Mouse (Mus musculus) C2C12 (cell line): ENCODE results near the gene Alpk3. TPM values are rescaled to one million over a fixed set of nuclear protein-coding genes. Genes with fewer than 3 reads are reported as not detected.

Experiments
- H3K27me3 ChIP-seq: one replicate; pipeline ENCODE4 v1.6.1; 2011; ENCODE audit not compliant: control insufficient read depth, insufficient read depth, insufficient read length
- H3K36me3 ChIP-seq: one replicate; pipeline ENCODE4 v1.6.1; 2011; ENCODE audit not compliant: control insufficient read depth, insufficient read depth
- H3K4me3 ChIP-seq: one replicate; pipeline ENCODE4 v1.5.1; 2011; ENCODE audit warnings: mild to moderate bottlenecking, control low read depth; ENCODE audit not compliant: poor library complexity, insufficient read depth, severe bottlenecking
- H3K79me2 ChIP-seq: one replicate; pipeline ENCODE4 v1.6.1; 2011; ENCODE audit not compliant: control insufficient read depth, insufficient read depth
- H3K79me3 ChIP-seq: one replicate; pipeline ENCODE4 v1.6.1; 2011; ENCODE audit warnings: low read depth, control low read depth
- H3ac ChIP-seq: one replicate; pipeline ENCODE3; 2011; ENCODE audit warnings: low read depth; ENCODE audit not compliant: control insufficient read depth, insufficient read length
- CEBPB ChIP-seq: IDR thresholded peaks from one replicate; pipeline ENCODE4 v1.6.1; 2011; ENCODE audit warnings: low read depth, mild to moderate bottlenecking, control low read depth, moderate library complexity
- CTCF ChIP-seq: IDR thresholded peaks from one replicate; pipeline ENCODE4 v1.5.1; 2011; ENCODE audit not compliant: control insufficient read depth, insufficient read depth, insufficient read length
- FOSL1 ChIP-seq: IDR thresholded peaks from one replicate; pipeline ENCODE4 v1.8.0; 2011; ENCODE audit warnings: mild to moderate bottlenecking, low read length; ENCODE audit not compliant: poor library complexity, insufficient read depth, severe bottlenecking
- MAX ChIP-seq: IDR thresholded peaks from one replicate; pipeline ENCODE4 v1.6.1; 2011; ENCODE audit warnings: mild to moderate bottlenecking, control low read depth
- MYOD1 ChIP-seq: IDR thresholded peaks from one replicate; pipeline ENCODE4 v1.6.1; 2011; ENCODE audit warnings: low read depth; ENCODE audit not compliant: control insufficient read depth, insufficient read length
- MYOG ChIP-seq: IDR thresholded peaks from one replicate; pipeline ENCODE4 v1.6.1; 2011; ENCODE audit not compliant: control insufficient read depth, insufficient read length; ENCODE audit errors: extremely low read depth
- USF1 ChIP-seq: IDR thresholded peaks from one replicate; pipeline ENCODE4 v1.6.1; 2011; ENCODE audit warnings: low read depth, mild to moderate bottlenecking, control low read depth, moderate library complexity
- polyA plus RNA-seq: library from polyadenylated mRNA; unstranded; fragments of >200 nt; fragmentation: generic; extraction: Trizol; gene quantifications from one replicate; pipeline ENCODE4 v1.2.1, GENCODE M21; 2012; ENCODE audit warnings: missing spikeins

The Alpk3 gene
- polyA plus RNA-seq, 1 experiment = 0.14 TPM

DNA sequence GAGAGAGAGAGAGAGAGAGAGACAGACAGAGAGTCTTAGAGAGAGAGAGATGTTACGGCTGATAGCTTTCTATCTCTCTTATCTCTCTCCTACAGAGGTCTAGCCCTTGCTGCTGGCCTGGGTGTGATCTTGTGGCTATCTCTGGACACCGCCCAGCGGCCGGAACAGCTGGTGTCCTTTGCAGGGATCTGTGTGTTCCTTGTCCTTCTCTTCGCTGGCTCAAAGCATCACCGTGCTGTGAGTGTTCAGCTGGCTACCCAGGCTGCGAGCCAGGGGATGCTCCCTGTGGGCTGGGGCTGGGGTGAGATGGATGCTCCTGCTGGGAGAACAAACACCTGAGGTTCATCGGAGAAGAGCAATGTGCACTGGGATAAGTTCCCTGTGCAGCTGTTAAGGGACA is 67.4 kb downstream of the Alpk3 start:
- no peak overlapping the region for H3ac ChIP-seq
- H3K79me2 ChIP-seq = no peaks in the 10 kb centered on the region
- H3K79me3 ChIP-seq = no peaks in the 10 kb centered on the region
- no peaks in the 10 kb centered on the region for H3K27me3 ChIP-seq
- TF ChIP-seq CEBPB (no peak), FOSL1 (no peak), USF1 (no peak), MYOD1 (no peak), CTCF (no peak), MYOG (no peak), MAX (no peak)
- H3K36me3 ChIP-seq = no peaks in the 10 kb centered on the region
- no peak overlapping the region for H3K4me3 ChIP-seq

DNA sequence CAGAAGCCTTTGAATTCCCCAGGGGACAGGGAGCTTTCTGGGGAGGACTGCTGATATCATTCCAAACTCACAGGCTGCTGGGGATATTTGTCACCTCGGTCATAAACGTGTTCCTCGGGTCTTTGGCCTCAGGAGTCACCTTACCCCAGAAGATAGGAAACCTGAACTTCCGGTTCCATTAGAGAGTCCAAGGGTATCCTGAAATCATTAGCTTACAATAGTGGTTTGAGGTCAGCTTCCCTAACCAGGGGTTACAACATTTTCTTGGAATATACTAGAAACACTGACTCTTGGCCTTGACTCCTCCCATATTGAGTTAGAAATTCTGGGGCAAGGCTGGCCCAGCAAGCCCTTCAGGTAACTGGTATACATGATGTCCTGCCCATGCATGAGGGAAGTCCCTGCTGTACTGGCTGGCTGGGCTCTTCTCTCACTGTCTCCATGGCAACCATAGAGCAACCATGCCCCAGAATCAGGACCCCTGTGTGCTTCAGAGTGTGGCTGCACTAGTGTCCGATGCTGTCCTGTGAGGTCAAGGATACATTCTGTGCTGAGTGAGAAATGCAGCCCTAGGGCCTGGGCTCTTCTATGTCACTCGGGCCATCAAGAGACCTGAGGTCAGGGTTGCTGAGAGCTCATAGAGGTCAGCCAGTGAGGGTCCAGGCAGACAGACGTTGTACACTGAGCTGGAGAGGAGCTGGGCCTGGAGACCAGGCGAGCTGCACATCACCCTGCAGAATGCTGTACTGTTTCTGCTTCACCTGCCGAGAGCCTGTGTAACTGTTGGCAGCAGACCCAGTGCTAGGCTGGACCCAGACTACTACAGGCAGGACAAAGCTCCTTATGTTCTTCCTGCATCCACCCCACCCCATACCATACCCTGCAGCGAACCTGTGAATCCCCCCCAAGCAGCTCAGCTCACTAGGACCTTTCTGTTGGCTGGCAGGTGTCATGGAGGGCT is 68.1 kb downstream of the Alpk3 start:
- Histone ChIP-seq H3K79me3 (no peaks in the 10 kb centered on the region), H3K36me3 (no peaks in the 10 kb centered on the region), H3K27me3 (no peaks in the 10 kb centered on the region), H3K4me3 (no peak overlapping the region), H3ac (no peak overlapping the region), H3K79me2 (no peaks in the 10 kb centered on the region)
- TF ChIP-seq MAX (no peak), USF1 (no peak), FOSL1 (no peak), MYOD1 (no peak), MYOG (no peak), CEBPB (no peak), CTCF (no peak)

DNA sequence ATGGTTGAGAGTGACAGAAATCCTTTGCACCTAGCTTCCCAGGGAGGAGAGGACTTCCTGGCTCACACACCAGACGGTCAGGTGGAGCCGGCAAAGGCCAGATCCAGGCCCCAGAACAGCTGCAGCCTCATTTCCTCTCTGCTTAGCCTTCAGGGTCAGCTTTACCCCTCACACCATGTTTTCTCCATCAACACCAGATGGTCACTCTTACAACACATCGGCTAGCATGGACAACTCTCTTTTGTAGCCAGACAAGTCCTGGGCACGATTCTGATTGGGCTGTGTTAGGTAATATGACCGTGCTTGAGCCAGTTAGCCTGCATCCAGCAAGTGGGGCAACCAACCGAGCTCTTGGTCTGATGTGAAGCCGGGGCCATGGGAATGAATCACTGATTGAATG is 74.5 kb downstream of the Alpk3 start:
- H3K36me3 ChIP-seq = no peaks in the 10 kb centered on the region
- TF ChIP-seq MYOG (no peak), MAX (no peak), CEBPB (no peak), FOSL1 (no peak), CTCF (no peak)
- no peaks in the 10 kb centered on the region for H3K27me3 ChIP-seq
- no peak overlapping the region for H3ac ChIP-seq
- H3K79me2 ChIP-seq = no peaks in the 10 kb centered on the region
- no peaks in the 10 kb centered on the region for H3K79me3 ChIP-seq
- H3K4me3 ChIP-seq = no peak overlapping the region

DNA sequence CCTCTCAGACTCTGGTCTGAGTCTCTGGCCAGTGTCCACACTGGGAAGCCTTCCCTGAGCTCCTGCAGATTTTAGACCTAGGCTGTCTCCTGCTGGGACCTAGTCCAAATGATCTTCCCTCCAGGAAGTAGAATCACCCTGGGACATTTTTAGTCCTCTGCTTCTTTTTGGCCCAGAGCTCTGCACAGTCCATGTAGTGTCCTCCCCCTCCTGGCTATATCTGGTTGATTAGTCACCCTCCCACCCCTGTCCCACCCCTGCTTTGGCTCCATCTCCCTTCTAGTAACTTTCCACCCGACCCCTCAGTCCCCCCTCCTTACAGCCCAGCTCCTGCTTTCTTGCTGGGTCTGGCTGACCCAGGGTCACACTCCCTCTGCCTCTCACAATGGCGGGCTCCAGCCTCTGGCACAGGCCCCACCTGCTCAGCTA is 75.5 kb downstream of the Alpk3 start:
- H3K27me3 ChIP-seq = no peaks in the 10 kb centered on the region
- TF ChIP-seq CEBPB = no peak
- no peak for TF ChIP-seq CTCF
- TF ChIP-seq MYOD1 = no peak
- no peak for TF ChIP-seq FOSL1
- no peak for TF ChIP-seq USF1
- H3ac ChIP-seq = no peak overlapping the region
- H3K4me3 ChIP-seq = no peak overlapping the region
- H3K79me3 ChIP-seq = no peaks in the 10 kb centered on the region
- no peaks in the 10 kb centered on the region for H3K79me2 ChIP-seq
- no peaks in the 10 kb centered on the region for H3K36me3 ChIP-seq

DNA sequence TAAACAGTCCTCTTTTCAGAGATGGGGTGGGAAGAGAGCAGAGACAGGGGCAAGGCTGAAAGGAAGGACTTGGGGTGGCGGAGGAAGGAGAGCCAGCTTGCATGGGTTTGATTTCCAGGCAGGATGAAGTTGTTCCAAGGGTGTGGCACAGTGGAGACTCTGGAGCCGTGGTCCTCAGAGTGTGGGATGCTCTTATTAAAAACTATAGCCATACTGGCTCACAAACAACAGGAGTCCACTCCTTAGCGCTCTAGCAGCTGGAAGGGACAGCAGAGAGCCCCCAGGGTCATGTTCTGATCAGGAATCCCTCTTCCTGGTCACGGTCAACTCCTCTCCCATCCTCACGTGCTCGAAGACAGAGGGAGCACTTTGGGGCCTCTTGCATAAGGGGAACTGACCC is 76.0 kb downstream of the Alpk3 start:
- no peaks in the 10 kb centered on the region for H3K79me2 ChIP-seq
- no peak overlapping the region for H3ac ChIP-seq
- H3K36me3 ChIP-seq = no peaks in the 10 kb centered on the region

More for the DNA sequence above, 76.0 kb downstream of the Alpk3 start:
- Histone ChIP-seq H3K27me3 (no peaks in the 10 kb centered on the region), H3K79me3 (no peaks in the 10 kb centered on the region), H3K4me3 (no peak overlapping the region)
- no peak for TF ChIP-seq CTCF
- no peak for TF ChIP-seq USF1
- TF ChIP-seq MYOD1 = no peak
- TF ChIP-seq MYOG = no peak
- no peak for TF ChIP-seq FOSL1
- TF ChIP-seq MAX = no peak
- no peak for TF ChIP-seq CEBPB
